Mouse (Mus musculus): ENCODE measurements around the gene Lipk. TPM values are rescaled to one million over a fixed set of nuclear protein-coding genes. Genes with fewer than 3 reads are reported as not detected.

Lipk gene
- under 1 TPM; 0.17 to 0.35 TPM for total RNA-seq (2021)
- 0.04 TPM in 1 of 2 replicates, not detected in the other for polyA plus RNA-seq (2012; rRNA removed)
- long read RNA-seq: 0 reads

DNA sequence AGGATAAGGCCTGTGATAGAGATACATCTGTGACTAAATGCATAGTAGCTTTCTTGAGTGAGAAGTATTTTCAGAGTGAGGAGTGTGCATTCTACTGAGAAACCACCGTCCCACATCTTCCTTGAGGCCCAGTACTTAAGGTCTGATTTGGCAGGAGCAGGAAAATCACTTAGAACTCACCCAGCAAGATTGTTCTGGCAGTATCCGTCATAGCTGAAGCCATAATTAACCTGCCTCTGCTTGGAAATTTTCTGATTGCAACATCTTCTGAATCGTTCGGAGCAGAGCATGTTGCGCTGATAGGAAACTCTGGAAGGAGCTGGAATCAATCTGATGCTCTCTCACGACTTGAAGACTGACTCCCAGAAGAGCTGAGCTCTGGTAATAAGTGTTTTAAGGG is at the start of gene Lipk:
Lipk (plus strand) TSS at position 289 of the 400 bp plus-strand sequence.
- DNase-seq: no peak

- DNase-seq: no peak
These were observed 47.2 kb upstream of the Lipk start, which contains the start of gene Lipf for GRCm38 (mm10) chr19:33960887-33961286. Lipf (plus strand) TSS chr19:33961187.

- DNase-seq: no peak
These were observed 29.1 kb upstream of the Lipk start for GRCm38 (mm10) chr19:33979007-33979406.

GRCm38 (mm10) chr19:33983043-33983442 is 25.0 kb upstream of the Lipk start:
- DNase-seq: no peak

GRCm38 (mm10) chr19:34021440-34022172 is 13.5 kb downstream of the Lipk start:
- no peak for DNase-seq

- no peak for DNase-seq
These were observed 14.7 kb downstream of the Lipk start for GRCm38 (mm10) chr19:34022759-34023158.

DNA sequence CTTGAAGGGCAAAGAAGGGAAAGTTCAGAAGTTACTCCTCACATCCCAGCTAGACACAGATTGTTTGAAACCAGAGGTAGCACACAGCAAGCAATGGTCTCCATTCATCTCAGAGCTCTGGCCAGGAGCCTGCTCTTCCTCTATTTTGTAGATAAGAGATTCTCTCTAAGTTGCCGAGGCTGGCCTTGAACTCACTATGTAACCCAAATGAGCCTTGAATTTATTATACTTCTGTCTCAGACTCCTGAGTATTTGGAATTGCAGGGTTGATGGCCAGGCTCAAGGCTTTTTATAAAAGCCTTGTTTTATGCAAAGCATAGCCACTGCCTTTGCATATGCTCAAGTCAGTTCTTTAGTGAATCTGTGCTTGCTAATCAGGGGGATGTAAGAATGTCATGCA is 31.6 kb downstream of the Lipk start:
- peak; percentile 50 for DNase-seq

DNA sequence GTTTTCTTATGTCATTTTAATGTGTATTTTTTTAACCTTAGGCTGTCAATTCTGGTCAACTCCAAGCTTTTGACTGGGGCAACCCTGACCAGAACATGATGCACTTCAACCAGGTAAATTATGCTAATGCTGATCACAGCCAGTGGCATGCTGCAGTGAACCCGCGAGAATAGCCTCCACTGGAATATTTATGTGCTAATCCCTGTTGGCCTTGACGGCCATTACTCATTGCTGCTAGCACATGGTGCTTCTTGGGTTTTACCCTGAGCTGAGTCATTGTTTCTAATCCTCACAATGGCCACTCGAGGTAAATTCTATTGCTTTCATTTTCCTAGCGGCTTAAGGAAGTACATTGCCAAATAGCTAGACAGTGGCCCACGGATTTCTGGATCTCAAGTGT is 34.9 kb downstream of the Lipk start:
- DNase-seq: peak; percentile 80

DNA sequence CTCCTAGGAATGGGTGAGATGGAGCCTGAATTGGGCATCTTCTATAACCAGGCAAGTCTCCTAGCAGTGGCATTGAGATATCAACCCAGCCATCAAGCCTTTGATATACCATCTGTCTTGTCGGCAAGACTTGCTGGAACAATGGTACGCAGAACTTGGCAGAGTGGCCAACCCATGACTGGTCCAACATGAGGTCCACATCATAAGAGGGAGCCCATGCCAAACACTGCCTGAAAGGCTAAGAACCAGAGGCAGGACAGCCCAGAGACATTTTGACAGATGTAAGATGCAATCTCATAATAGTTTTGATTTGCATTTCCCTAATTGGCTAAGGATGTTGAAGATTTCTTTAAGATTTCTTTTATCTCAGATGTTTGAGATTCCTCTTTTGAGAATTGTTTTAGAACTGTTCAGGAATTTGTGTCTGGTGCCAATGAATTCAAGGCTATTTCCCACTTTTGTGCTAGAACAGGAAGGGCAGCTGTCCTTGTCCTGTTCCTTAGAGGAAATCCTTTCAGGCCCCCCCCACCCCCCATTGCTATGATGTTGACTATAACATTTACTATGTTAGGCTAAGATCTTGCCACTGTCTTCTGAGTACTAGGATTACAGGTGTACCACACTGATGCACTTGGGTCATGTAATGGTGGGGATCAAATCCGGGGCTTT is 41.4 kb downstream of the Lipk start:
- no peak for DNase-seq

DNA sequence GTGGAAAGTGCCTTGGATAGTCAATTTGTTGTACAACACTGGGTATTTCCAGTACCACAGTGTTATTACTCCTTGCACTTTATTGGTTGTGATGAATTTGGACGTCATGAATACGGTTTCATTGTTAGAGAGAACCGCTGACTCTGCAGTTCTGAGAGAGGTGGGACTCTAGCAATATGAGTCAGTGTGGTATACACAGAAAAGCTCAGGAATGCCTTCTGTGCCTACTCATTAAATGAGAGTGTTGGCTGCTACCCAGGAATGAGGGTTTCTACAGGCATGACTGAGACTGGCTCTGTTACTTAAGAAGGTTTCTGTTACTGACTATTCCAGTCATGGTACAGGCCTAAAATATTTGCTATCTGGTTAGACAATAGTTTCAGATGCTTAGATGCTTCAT is 43.4 kb downstream of the Lipk start:
- peak; percentile 4 for DNase-seq

GRCm38 (mm10) chr19:34063547-34063946 is 55.5 kb downstream of the Lipk start:
- DNase-seq: no peak

- DNase-seq: no peak
These were observed 56.0 kb downstream of the Lipk start for GRCm38 (mm10) chr19:34064059-34064458.

DNA sequence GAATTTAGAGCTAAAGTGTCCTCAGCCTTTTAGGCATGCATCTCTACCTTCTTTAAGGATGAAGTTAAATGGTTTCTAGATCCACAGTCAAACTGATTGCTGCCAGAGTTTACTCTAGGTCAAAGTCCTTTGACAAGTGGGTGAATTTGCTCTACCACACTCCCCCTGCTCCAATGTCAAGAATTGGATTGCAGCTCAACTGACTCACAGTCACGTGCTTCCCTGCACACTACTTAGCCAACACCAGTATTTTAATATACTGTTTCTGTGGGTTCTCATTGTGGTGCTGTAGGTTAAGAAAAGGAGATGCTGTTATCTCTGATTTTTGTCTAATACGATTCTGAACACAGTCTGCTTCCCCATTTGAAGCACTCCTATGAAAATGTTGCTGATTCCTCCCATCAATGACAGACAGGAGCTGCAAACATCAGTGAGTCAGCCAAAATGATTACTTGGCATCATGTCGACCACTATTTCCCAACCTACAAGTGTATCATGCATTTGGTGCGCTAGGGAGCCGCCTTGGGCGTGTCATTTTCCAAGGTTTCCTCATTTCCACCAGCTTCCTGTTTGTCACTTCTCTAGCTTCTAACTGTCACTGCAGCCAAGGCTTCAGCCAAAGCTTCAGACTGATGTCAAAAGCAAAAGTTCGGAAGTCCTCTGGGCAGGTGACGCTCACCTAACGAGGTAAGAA is 58.8 kb downstream of the Lipk start, which contains the start of gene Lipn:
Lipn (plus strand) TSS at position 580 of the 694 bp plus-strand sequence.
- peak; percentile 52 for DNase-seq

- DNase-seq: no peak
These were observed 66.1 kb downstream of the Lipk start for GRCm38 (mm10) chr19:34074239-34074638.

DNA sequence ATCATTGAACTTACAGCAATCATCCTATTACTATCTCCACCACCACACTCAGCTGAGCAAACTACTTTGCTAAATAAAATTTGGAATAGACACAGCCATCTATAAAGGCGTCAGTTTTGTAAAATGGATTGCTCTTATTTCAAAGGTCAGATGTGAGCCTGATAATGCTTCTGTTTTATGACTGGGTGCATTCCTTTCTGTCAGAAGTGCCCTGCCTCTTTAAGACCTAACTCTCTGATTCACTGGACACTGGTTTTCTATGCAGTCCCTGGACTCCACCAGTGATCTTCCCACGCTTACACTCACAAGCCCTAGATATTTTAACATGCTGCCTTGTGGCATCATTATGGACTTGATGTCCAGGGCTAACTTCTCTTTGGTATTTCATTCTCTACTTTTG is 70.0 kb downstream of the Lipk start:
- no peak for DNase-seq

GRCm38 (mm10) chr19:34089011-34089680 is 81.1 kb downstream of the Lipk start:
- no peak for DNase-seq

DNA sequence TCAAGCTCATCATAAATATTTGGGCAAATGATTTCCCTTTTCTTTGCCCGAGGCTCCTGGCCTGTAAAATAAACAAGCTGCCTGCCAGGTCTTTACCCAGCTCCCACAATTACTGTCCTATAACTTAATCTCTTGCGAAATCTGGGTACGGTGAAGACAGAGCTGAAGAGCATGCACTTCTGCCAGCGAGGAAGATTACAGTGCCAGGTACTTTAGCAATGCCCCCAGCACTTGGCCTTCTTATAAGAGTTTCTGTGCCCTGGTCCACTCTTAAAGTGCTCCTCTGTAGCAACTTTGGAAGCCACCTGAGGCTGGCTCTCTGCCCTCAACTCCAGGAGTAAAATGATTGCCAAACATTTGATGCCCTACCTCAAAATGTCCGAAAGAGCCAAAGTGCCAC is 87.3 kb downstream of the Lipk start:
- peak; percentile 7 for DNase-seq

- peak; percentile 15 for DNase-seq
These were observed 88.1 kb downstream of the Lipk start for GRCm38 (mm10) chr19:34096228-34096627.

Data from adrenal gland, adult 2 months (tissue).